Mouse (Mus musculus) bone marrow macrophage, adult 2 months (primary cell): ENCODE results near the gene Fh1.

ENCODE experiments used
- CTCF ChIP-seq: IDR thresholded peaks from 2 replicates; pipeline ENCODE4 v1.5.1; 2012; ENCODE audit warnings: low read depth, mild to moderate bottlenecking, low read length, moderate library complexity
- POLR2A ChIP-seq: IDR thresholded peaks from 2 replicates; pipeline ENCODE4 v1.6.1; 2012; ENCODE audit warnings: mild to moderate bottlenecking, low read depth, low read length, borderline replicate concordance

GRCm38 (mm10) chr1:175643496-175644265 lies 18.2 kb upstream of the Fh1 start:
- TF ChIP-seq POLR2A (no peak), CTCF (no peak)
